Mouse (Mus musculus) lung, postnatal 36 days (tissue): ENCODE results near the gene Bhmt.

Experiments used
- DNase-seq: peaks from one replicate; pipeline ENCODE4 v3.0.0; 2022; ENCODE audit warnings: mixed read lengths

Bhmt gene

GRCm38 (mm10) chr13:93637282-93638245 is at the start of gene Bhmt:
Gene Bhmt (minus strand): TSS chr13:93637961.
- DNase-seq: no peak

GRCm38 (mm10) chr13:93687321-93687720 is 49.6 kb upstream of the Bhmt start:
- DNase-seq: no peak

GRCm38 (mm10) chr13:93685226-93685625 is 47.5 kb upstream of the Bhmt start:
- no peak for DNase-seq

DNA sequence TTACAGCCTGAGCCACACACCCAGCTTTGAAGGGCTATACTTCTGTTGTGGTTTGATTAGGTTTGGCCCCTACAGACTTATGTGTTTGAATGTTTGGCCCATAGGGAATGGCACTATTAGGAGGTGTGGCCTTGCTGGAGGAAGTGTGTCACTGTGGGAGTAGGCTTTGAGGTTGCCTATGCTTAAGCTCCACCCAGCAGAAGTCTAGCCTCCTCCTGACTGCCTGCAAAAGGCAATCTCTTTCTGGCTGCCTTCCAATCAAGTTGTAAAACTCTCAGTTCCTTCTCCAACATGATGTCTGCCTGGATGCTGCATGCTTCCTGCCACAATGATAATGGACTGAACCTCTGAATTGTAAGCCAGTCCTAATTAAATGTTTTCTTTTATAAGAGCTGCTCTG is 45.6 kb upstream of the Bhmt start:
- DNase-seq: no peak

GRCm38 (mm10) chr13:93676864-93677263 is 39.1 kb upstream of the Bhmt start:
- DNase-seq: no peak

GRCm38 (mm10) chr13:93674131-93674561 is 36.4 kb upstream of the Bhmt start, which contains the start of the genes Bhmt2 and Dmgdh:
Gene Bhmt2 (minus strand): TSS chr13:93674302.
Gene Dmgdh (plus strand): TSS chr13:93674433.
- no peak for DNase-seq

DNA sequence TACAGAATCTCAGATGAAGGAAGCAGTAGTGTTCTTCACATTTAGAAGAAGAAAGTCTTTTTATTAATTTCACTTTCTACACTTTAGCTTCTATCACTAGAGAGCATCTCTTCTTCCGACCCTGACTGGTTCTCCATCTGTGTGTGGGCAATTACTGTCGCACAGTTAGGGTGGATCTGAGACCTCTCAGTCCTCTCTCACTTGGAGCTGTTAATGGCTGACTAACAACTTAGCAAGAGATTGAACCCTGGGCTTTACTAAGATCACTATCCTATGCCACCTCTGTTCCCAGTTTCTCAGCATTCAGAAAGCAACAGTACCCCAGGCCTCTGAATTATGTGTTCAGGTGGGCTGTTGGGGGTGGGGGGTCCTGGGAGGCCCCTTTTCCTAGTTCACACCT is 35.5 kb upstream of the Bhmt start:
- no peak for DNase-seq

DNA sequence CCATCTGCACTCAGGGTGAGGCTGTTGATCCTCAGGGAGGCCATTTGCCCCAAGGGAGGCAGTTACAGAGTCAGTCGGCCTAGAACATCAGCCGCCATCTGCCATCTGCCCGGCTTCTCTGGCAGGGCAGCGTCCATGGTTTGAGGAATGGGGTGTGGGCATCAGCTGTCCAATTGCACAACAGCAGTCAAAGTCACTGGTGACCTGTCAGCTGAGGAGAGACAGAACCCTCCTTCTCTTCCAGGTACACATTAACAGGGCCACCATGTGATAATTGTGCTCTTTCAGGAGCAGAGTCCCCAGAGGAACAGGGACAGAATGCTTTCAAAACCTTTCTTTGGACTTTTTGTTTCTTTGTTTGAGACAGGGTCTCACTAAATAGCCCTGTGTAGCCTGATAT is 34.6 kb upstream of the Bhmt start:
- no peak for DNase-seq

DNA sequence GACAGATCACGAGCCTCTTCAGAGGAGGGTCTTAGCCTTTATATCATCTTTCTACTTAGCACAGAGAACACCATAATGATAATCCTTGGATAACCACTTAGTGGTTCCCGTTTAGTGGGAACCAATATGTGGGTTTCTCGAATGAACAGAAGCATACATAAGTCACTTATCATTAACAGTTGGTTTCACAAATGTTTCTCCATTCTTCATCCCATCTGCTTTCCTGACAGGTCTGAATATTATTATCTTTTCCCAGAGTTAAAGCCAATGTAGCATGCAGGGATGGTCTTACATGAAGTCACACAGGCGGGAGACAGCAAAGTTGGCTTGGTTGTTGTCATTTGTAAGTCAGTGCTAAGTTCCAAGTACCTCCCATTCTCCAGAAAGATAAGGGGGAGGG is 29.8 kb upstream of the Bhmt start:
- DNase-seq: no peak

GRCm38 (mm10) chr13:93657941-93658340 is 20.2 kb upstream of the Bhmt start:
- DNase-seq: no peak

- no peak for DNase-seq
Observed at GRCm38 (mm10) chr13:93653382-93653781, 15.6 kb upstream of the Bhmt start.

GRCm38 (mm10) chr13:93648387-93649130 is 10.8 kb upstream of the Bhmt start:
- DNase-seq: no peak

GRCm38 (mm10) chr13:93639636-93640035 is 1.9 kb upstream of the Bhmt start:
- no peak for DNase-seq

- DNase-seq: no peak
Observed at GRCm38 (mm10) chr13:93636561-93636960, 1.2 kb downstream of the Bhmt start.

DNA sequence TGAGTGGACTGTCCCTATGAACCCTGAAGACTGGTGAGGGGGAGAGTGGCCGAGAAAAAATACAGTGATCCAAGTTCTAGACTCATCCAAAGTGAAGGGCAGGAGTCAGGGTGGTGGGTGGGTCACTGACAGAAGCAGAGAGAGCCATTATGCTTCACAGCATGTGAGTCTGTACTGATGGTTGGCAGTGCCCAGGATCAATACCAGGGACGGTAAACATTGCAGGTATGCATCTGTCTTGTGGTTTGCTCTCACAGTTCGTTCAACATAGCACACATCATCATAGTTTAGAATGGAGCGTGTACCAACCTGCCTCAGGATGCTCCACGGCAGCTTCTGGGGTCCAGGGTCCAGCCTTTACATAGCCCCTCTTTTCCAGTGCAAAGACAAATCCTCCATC is 4.8 kb downstream of the Bhmt start:
- no peak for DNase-seq

- no peak for DNase-seq
Observed at GRCm38 (mm10) chr13:93630941-93631705, 6.6 kb downstream of the Bhmt start.

- no peak for DNase-seq
Observed at GRCm38 (mm10) chr13:93628861-93629260, 8.9 kb downstream of the Bhmt start.

DNA sequence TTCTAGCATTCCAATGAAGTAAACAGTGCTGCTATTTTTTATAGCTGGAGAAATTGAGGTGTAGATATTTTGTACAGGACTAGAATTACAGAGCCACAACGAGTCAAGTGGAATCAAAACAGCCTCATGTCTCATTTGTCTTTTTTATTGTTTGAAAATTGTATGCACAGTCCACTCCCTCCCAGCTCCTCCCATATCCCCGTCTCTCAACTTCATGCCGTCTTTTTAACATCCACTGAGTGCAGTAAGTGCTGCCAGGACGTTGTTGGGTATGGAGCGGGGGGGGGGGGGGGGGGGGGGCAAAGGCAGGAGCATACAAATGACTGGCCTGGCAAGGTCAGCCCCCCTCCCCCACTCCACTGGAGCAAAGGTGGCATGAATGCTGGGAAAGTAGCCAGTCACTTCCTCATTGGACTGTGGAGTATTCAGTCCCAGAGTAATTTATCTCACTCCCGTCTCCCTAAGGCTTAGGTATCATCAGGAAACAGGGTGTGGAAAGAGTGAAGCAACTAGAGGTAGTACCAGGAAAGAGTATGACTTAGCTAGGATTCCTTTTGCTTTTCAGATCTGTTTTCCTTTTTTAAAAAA is 23.3 kb downstream of the Bhmt start:
- DNase-seq: peak; percentile 1

- DNase-seq: no peak
Observed at GRCm38 (mm10) chr13:93613771-93614170, 24.0 kb downstream of the Bhmt start.

DNA sequence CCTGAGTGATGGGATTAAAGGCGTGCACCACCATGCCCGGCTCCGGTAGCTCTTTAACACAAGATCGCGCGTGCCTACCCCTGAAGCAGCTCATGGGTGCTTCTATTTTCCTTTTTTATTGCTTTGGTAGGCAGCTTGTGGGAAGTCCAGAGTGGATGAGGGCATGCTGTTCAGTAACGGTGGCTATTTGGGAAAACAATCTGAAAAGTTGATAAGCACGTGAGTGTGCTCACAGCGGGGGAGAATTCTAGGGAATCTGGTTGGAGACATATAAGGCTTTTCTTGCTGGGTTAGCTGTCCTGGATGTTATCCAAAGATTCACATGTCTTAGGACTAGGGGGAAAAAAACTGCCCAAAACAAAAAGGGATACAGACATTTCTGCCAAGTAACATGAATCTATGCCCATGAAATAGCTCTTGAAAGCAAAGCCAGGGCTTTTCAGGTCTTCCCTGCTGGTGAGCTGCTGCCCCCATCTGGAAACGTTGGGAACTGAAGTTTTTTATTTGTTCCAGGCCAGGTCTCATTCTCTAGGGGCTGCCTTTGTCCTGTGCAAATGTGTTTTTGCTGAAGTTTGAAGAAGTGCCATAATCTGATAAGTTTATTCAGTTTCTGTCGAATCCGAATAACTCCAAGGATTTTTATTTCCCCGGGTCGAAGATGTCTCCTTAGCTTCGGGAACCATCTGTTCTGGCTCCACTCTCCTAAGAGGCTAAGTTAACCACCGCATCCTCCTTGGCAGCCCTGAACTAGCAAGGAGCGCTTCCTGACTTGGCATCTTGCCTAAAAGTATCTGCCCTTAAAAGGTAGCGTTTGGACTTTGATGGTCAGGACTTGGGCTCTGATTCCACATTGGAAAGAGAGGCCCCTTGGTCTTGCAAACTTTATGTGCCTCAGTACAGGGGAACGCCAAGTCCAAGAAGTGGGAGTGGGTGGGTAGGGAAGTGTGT is 24.8 kb downstream of the Bhmt start:
- peak; percentile 82 for DNase-seq

DNA sequence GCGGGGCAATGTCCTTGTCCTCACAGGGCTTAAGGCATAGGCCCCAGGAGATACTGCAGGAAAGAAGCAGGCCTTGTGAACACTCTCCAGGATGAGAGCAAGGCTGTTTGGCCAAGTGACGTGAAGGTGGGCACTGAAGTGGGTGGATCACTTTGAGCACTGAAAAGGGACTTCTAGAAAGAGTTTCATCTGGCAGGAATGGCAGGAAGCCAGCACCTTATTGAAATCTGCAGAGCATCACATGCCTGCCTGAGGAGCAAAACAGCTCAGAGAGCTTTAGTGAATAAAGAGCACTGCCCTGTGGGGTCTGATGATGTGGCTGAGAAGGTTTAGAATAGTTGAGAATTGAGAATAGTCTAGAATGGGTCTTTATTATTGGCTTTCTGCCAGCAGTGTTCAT is 29.3 kb downstream of the Bhmt start:
- no peak for DNase-seq
